Mouse (Mus musculus): ENCODE data around the gene Agpat3. TPM values are rescaled to one million over a fixed set of nuclear protein-coding genes. Genes with fewer than 3 reads are reported as not detected.

Gene Agpat3
- polyA plus RNA-seq, 1 experiment from 2014 or later = 69.9 TPM

- no peaks in the 10 kb centered on the region for H3K36me3 ChIP-seq
- H3K4me2 ChIP-seq (replicated peaks) = no peak overlapping the region
- WGBS = 90% methylated on average over 8 of the region's 8 CpGs
- no peak for ATAC-seq (replicated peaks)
- H3K9me3 ChIP-seq = no peaks in the 10 kb centered on the region
- H3K27ac ChIP-seq (replicated peaks) = peak overlapping the region; percentile 31; the same call in 1 of the 2 replicates
- H3K4me3 ChIP-seq = no peak overlapping the region
- no peak overlapping the region for H3K9ac ChIP-seq (replicated peaks)
- H3K27me3 ChIP-seq = no peaks in the 10 kb centered on the region
- H3K4me1 ChIP-seq = no peaks in the 10 kb centered on the region
These were observed 53.3 kb downstream of the Agpat3 start for GRCm38 (mm10) chr10:78298651-78299644.

- Histone ChIP-seq H3K9ac (replicated peaks) (no peak overlapping the region), H3K9me3 (no peaks in the 10 kb centered on the region), H3K27ac (replicated peaks) (peak overlapping the region; percentile 42; the same call in 1 of the 2 replicates), H3K4me2 (replicated peaks) (no peak overlapping the region), H3K27me3 (no peaks in the 10 kb centered on the region), H3K4me3 (no peak overlapping the region), H3K36me3 (no peaks in the 10 kb centered on the region), H3K4me1 (no peaks in the 10 kb centered on the region)
- WGBS = 82% methylated on average over 15 of the region's 15 CpGs
- ATAC-seq (replicated peaks) = no peak; the same call in 1 of the 2 replicates
These were observed 54.5 kb downstream of the Agpat3 start for GRCm38 (mm10) chr10:78297576-78298484.

GRCm38 (mm10) chr10:78296980-78297379 is 55.3 kb downstream of the Agpat3 start:
- ATAC-seq (replicated peaks) = no peak
- H3K27ac ChIP-seq (replicated peaks) = no peak overlapping the region
- WGBS = 84% methylated on average over 4 of the region's 4 CpGs

DNA sequence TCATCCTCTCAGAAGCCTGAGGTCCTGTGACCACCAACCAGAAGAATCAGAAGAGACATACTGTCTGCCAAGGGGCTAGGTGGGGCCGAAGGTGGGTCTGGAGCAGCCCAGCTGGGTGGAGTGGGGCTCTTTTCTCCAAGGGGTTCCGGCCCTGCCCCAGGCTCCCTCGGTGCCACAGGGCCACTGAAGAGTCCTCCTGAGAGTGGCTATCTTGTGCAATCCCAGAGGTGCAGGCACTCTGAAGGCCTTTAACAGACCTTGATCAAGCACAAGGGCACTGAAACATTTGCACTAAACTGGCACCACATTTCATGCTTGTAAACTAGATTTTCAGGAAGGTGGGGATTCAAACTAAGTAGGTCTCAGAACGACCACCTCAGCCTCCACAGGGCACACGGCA is 55.9 kb downstream of the Agpat3 start:
- H3K4me3 ChIP-seq = no peak overlapping the region
- H3K27ac ChIP-seq (replicated peaks) = no peak overlapping the region
- no peak for ATAC-seq (replicated peaks)
- H3K4me1 ChIP-seq = no peaks in the 10 kb centered on the region
- no peak overlapping the region for H3K9ac ChIP-seq (replicated peaks)
- H3K4me2 ChIP-seq (replicated peaks) = no peak overlapping the region
- no peaks in the 10 kb centered on the region for H3K27me3 ChIP-seq
- WGBS = 92% methylated on average over 5 of the region's 5 CpGs
- H3K36me3 ChIP-seq = no peaks in the 10 kb centered on the region
- no peaks in the 10 kb centered on the region for H3K9me3 ChIP-seq

More at GRCm38 (mm10) chr10:78296980-78297379, 55.3 kb downstream of the Agpat3 start:
- no peaks in the 10 kb centered on the region for H3K36me3 ChIP-seq
- no peaks in the 10 kb centered on the region for H3K4me1 ChIP-seq
- no peak overlapping the region for H3K4me2 ChIP-seq (replicated peaks)
- no peaks in the 10 kb centered on the region for H3K27me3 ChIP-seq
- no peak overlapping the region for H3K9ac ChIP-seq (replicated peaks)
- no peak overlapping the region for H3K4me3 ChIP-seq
- no peaks in the 10 kb centered on the region for H3K9me3 ChIP-seq

DNA sequence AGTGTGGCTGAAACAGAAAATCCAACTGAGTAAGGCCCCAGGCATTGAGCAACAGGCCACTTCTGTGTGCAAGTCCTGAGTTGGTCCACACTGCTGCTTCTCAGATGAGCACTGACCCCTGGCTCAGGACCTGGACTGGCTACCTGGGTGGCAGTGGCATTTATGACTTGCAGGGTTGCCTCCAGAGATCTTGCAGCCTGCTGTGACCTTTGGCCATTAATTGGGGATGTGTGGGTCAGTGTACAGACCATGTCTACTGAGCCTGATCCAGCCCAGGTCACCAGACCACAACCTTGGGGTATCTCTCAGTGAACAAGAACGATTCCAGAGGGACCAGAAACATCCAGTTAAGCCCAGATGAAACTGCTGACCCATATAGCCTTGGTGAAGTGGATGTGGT is 58.7 kb downstream of the Agpat3 start:
- WGBS = 85% methylated on average over 1 of the region's 1 CpGs
- no peaks in the 10 kb centered on the region for H3K27me3 ChIP-seq
- no peak overlapping the region for H3K4me2 ChIP-seq (replicated peaks)
- no peak overlapping the region for H3K4me3 ChIP-seq
- no peaks in the 10 kb centered on the region for H3K36me3 ChIP-seq
- H3K4me1 ChIP-seq = no peaks in the 10 kb centered on the region
- no peak overlapping the region for H3K27ac ChIP-seq (replicated peaks)
- no peaks in the 10 kb centered on the region for H3K9me3 ChIP-seq
- H3K9ac ChIP-seq (replicated peaks) = no peak overlapping the region
- ATAC-seq (replicated peaks) = no peak

- Histone ChIP-seq H3K4me1 (no peaks in the 10 kb centered on the region), H3K27me3 (no peaks in the 10 kb centered on the region), H3K36me3 (0 out of 2 replicates have a peak, but pooled peaks cover 6% of the 10 kb centered on the region), H3K9me3 (no peaks in the 10 kb centered on the region), H3K9ac (replicated peaks) (no peak overlapping the region), H3K27ac (replicated peaks) (no peak overlapping the region), H3K4me2 (replicated peaks) (no peak overlapping the region), H3K4me3 (no peak overlapping the region)
- 93% methylated on average over 5 of the region's 5 CpGs for WGBS
- ATAC-seq (replicated peaks) = no peak
These were observed 59.9 kb downstream of the Agpat3 start for GRCm38 (mm10) chr10:78292381-78292780.

DNA sequence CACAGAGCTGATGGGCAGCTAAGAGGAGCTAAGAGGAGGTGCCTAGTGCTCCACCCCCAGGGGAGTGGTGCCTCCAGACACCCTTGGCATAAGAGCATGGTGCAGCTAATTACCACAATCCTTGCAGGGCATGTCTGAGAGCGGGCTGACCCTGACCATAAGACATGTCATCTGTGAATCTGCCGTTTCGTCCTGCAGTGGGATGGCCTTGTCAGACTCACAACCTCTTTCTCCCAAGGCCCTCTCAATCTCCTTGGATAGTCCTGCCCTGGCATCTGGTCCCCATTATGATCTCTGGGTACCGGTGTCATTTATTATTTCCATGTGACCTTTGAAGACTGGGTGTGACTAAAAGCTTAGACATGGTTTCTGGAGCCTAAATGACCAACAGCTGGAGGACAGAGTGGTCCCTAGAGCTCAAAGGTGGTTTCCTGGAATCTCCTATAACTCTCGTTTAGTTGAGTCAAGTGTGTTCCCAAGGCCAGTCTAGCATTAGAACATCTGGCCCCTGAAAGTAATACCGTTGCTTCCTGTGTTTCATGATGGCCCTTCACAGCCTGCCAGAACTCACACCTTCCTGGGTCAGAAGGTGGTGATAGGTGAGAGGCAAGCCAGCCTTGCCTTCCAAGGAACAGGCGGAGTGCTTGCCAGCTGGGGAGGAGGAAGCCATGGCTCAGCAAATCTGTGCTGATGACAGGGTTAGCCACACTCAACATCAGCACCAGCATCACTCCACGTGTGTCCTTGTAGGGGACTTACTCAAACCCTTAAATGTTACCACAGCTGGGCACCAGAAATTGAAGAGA is 61.4 kb downstream of the Agpat3 start:
- H3K36me3 ChIP-seq = peaks cover 18% of the 10 kb centered on the region
- 90% methylated on average over 8 of the region's 8 CpGs for WGBS
- H3K27me3 ChIP-seq = no peaks in the 10 kb centered on the region

DNA sequence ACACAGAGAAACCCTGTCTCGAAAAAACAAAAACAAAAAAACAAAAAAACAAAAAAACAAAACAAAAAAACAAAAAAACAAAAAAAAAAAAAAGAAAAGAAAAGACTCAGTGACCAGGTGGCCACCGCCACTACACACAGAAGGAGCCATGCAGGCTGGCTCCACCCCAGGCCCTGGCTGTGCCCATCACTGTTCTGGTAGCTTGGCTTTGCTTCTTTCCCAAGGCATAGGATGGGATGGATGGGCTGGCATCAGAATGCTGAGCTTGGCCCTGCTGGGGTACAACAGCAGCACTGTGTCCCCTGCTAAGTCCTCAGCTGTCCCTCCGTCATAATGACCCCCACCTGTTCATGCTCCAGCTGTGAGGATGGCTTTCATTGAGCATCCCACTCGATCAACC is 63.4 kb downstream of the Agpat3 start:
- H3K4me3 ChIP-seq = no peak overlapping the region
- peaks cover 19% of the 10 kb centered on the region for H3K36me3 ChIP-seq
- 88% methylated on average over 4 of the region's 4 CpGs for WGBS

More for the DNA sequence above, 61.4 kb downstream of the Agpat3 start:
- ATAC-seq (replicated peaks) = no peak
- H3K4me2 ChIP-seq (replicated peaks) = no peak overlapping the region
- no peaks in the 10 kb centered on the region for H3K9me3 ChIP-seq
- no peak overlapping the region for H3K9ac ChIP-seq (replicated peaks)
- no peak overlapping the region for H3K27ac ChIP-seq (replicated peaks)
- no peak overlapping the region for H3K4me3 ChIP-seq
- H3K4me1 ChIP-seq = no peaks in the 10 kb centered on the region

DNA sequence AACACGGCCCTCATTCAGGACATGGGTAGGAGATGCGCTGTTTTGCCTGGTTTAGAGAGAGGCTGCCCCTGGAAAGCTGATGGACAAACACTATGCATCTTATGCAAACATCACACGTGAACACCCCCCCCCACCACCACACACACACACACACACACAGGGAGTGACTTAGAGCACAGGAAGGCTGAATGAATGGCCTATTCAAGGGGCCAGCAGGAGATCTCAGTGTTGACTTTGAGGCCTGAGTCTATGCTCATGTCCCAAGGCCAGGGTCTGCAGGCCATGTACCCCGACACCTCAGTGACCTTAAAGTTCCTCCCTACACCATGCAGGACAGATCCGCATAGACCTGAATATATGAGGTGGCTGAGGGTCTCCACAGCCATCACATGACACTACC is 64.2 kb downstream of the Agpat3 start:
- H3K4me1 ChIP-seq = no peaks in the 10 kb centered on the region
- no peak for ATAC-seq (replicated peaks)
- H3K9me3 ChIP-seq = no peaks in the 10 kb centered on the region
- no peak overlapping the region for H3K27ac ChIP-seq (replicated peaks)
- no peak overlapping the region for H3K9ac ChIP-seq (replicated peaks)
- peaks cover 23% of the 10 kb centered on the region for H3K36me3 ChIP-seq
- no peak overlapping the region for H3K4me2 ChIP-seq (replicated peaks)
- H3K27me3 ChIP-seq = no peaks in the 10 kb centered on the region
- H3K4me3 ChIP-seq = no peak overlapping the region
- 96% methylated on average over 5 of the region's 5 CpGs for WGBS

More for the DNA sequence above, 63.4 kb downstream of the Agpat3 start:
- no peaks in the 10 kb centered on the region for H3K9me3 ChIP-seq
- no peak overlapping the region for H3K27ac ChIP-seq (replicated peaks)
- no peak overlapping the region for H3K4me2 ChIP-seq (replicated peaks)
- no peaks in the 10 kb centered on the region for H3K4me1 ChIP-seq
- no peak overlapping the region for H3K9ac ChIP-seq (replicated peaks)
- no peaks in the 10 kb centered on the region for H3K27me3 ChIP-seq
- no peak for ATAC-seq (replicated peaks)

DNA sequence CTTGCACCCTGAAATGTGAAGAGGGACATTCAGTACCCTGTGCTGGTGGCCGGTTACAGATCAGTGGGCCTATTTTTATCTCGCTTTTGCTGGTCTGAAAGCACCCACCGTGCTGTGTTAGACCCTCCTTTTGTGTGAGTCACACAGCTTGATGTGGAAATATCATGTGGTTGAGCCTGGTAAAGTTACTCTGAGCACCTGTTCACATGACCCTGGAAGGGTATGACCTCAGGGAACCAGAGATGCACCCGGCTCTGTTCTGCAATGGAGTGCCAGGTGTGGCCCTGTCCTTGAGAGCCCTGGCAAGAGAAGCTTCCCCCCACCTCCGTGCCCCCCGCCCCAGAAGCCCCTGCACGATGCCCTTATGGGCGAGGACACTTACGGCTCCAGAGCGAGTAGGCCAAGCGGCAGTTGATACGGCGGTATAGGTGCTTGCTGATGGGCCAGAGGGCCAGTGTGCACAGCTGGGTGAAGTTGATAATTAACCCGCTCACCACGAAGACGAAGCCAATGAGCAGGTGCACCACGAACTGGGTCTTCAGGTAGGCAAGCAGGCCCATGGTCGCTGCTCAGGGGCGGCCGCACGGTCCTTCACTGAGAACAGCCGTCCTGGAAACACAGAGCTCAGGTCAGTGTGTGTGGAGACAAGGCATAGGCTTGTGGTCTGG is 64.7 kb downstream of the Agpat3 start:
- WGBS = 96% methylated on average over 22 of the region's 22 CpGs
- Histone ChIP-seq H3K27me3 (no peaks in the 10 kb centered on the region), H3K4me2 (replicated peaks) (no peak overlapping the region), H3K4me3 (no peak overlapping the region), H3K9ac (replicated peaks) (no peak overlapping the region), H3K9me3 (no peaks in the 10 kb centered on the region), H3K36me3 (peaks cover 27% of the 10 kb centered on the region), H3K4me1 (no peaks in the 10 kb centered on the region), H3K27ac (replicated peaks) (no peak overlapping the region)
- ATAC-seq (replicated peaks) = no peak

DNA sequence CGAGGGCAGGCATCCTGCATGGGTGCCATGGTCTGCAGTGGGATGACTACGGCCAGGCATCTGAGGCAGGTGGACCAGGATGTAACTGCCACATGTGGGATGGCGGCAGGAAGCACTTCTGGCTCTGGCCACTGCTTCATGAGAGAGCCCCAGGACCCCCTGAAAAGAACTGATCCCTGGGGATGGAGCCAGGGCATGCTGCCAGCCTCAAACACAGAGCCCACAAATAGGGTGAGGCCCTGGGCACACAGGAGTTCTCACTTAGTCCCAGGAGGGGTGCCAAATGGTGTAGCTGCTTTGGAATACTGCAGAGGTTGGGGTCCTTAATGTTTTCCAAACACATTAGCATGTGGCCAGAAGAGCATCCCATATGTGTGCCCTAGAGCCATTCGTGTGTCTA is 66.3 kb downstream of the Agpat3 start:
- Histone ChIP-seq H3K4me1 (no peaks in the 10 kb centered on the region), H3K36me3 (peaks cover 42% of the 10 kb centered on the region), H3K4me3 (no peak overlapping the region), H3K9me3 (no peaks in the 10 kb centered on the region), H3K27me3 (no peaks in the 10 kb centered on the region), H3K9ac (replicated peaks) (no peak overlapping the region), H3K4me2 (replicated peaks) (no peak overlapping the region), H3K27ac (replicated peaks) (no peak overlapping the region)
- no peak for ATAC-seq (replicated peaks)
- 87% methylated on average over 4 of the region's 4 CpGs for WGBS

All from forebrain, embryonic 15.5 days (tissue).